ENCODE assay signal across 8 mouse cellular contexts in genomic region chr19:8921741-8922140, GRCm38 (mm10). TPM values are rescaled to one million over a fixed set of nuclear protein-coding genes. Genes with fewer than 3 reads are reported as not detected.
DNase-seq lines count a peak whose midpoint lies in the region; ATAC-seq and TF ChIP-seq lines count a peak whose summit lies in the region.

No protein-coding gene starts in this region.

- no peaks in the 10 kb centered on the region for H3K27me3 ChIP-seq in kidney, postnatal 0 days (ENCODE audit: insufficient read depth, low read length)
- H3K27me3 ChIP-seq in forebrain, embryonic 13.5 days = no peaks in the 10 kb centered on the region
- H3K27me3 ChIP-seq in intestine, postnatal 0 days (replicated peaks; ENCODE audit: control insufficient read depth, insufficient read depth, low read length) = no peaks in the 10 kb centered on the region
- H3K27me3 ChIP-seq in neural tube, embryonic 12.5 days (replicated peaks) = no peaks in the 10 kb centered on the region

- no peaks in the 10 kb centered on the region for H3K9me3 ChIP-seq in kidney, postnatal 0 days (replicated peaks; ENCODE audit: low read length)
- H3K9me3 ChIP-seq in forebrain, embryonic 13.5 days (replicated peaks) = no peaks in the 10 kb centered on the region
- H3K9me3 ChIP-seq in intestine, postnatal 0 days (ENCODE audit: control insufficient read depth) = no peaks in the 10 kb centered on the region
- H3K9me3 ChIP-seq in neural tube, embryonic 12.5 days = no peaks in the 10 kb centered on the region

- peaks cover 6% of the 10 kb centered on the region; the same call in 1 of the 2 replicates for H3K36me3 ChIP-seq in kidney, postnatal 0 days (ENCODE audit: insufficient read depth, low read length)
- H3K36me3 ChIP-seq in forebrain, embryonic 13.5 days (ENCODE audit: poor library complexity, severe bottlenecking) = peaks cover 20% of the 10 kb centered on the region
- H3K36me3 ChIP-seq in intestine, postnatal 0 days (ENCODE audit: control insufficient read depth, insufficient read depth) = peaks cover 22% of the 10 kb centered on the region; the same call in 1 of the 2 replicates
- H3K36me3 ChIP-seq in neural tube, embryonic 12.5 days = peaks cover 21% of the 10 kb centered on the region

- H3K4me1 ChIP-seq in kidney, postnatal 0 days (replicated peaks; ENCODE audit: insufficient read depth, low read length) = peaks cover 7% of the 10 kb centered on the region; the same call in 1 of the 2 replicates
- peaks cover 15% of the 10 kb centered on the region for H3K4me1 ChIP-seq in forebrain, embryonic 13.5 days
- H3K4me1 ChIP-seq in intestine, postnatal 0 days (replicated peaks; ENCODE audit: control insufficient read depth, insufficient read depth, low read length) = 0 out of 2 replicates have a peak, but pooled peaks cover 5% of the 10 kb centered on the region
- peaks cover 13% of the 10 kb centered on the region for H3K4me1 ChIP-seq in neural tube, embryonic 12.5 days

- no peak overlapping the region for H3K4me3 ChIP-seq in kidney, postnatal 0 days (replicated peaks; ENCODE audit: low read depth, low read length)
- H3K4me3 ChIP-seq in forebrain, embryonic 13.5 days = peak overlapping the region; percentile 80; the same call in 1 of the 2 replicates
- peak overlapping the region; percentile 80; the same call in 1 of the 2 replicates for H3K4me3 ChIP-seq in intestine, postnatal 0 days (ENCODE audit: low read depth, low read length)
- 0 out of 2 replicates have a peak overlapping the region, but pooled peaks have one; percentile 3 for H3K4me3 ChIP-seq in neural tube, embryonic 12.5 days

- ATAC-seq in kidney, postnatal 0 days (replicated peaks; ENCODE audit: low FRiP score, low read depth) = no peak
- ATAC-seq in forebrain, embryonic 13.5 days = no peak
- ATAC-seq in intestine, postnatal 0 days = no peak
- no peak for ATAC-seq in neural tube, embryonic 12.5 days (ENCODE audit: low FRiP score, low read depth)

- H3K27ac ChIP-seq in kidney, postnatal 0 days = no peak overlapping the region
- H3K27ac ChIP-seq in forebrain, embryonic 13.5 days = no peak overlapping the region
- H3K27ac ChIP-seq in intestine, postnatal 0 days (ENCODE audit: low read depth, low read length) = peak overlapping the region; percentile 92; the same call in 1 of the 2 replicates
- no peak overlapping the region for H3K27ac ChIP-seq in neural tube, embryonic 12.5 days

- H3K9ac ChIP-seq in kidney, postnatal 0 days (ENCODE audit: low read depth, low read length) = 0 out of 2 replicates have a peak overlapping the region, but pooled peaks have one; percentile 62
- H3K9ac ChIP-seq in forebrain, embryonic 13.5 days = no peak overlapping the region
- H3K9ac ChIP-seq in intestine, postnatal 0 days (ENCODE audit: low read depth, low read length) = no peak overlapping the region
- 0 out of 2 replicates have a peak overlapping the region, but pooled peaks have one; percentile 81 for H3K9ac ChIP-seq in neural tube, embryonic 12.5 days

- WGBS in kidney, postnatal 0 days = 74% methylated on average over 9 of the region's 9 CpGs
- 87% methylated on average over 9 of the region's 9 CpGs for WGBS in forebrain, embryonic 13.5 days
- 68% methylated on average over 9 of the region's 9 CpGs for WGBS in intestine, postnatal 0 days
- 86% methylated on average over 9 of the region's 9 CpGs for WGBS in neural tube, embryonic 12.5 days

- no peak overlapping the region; the same call in 1 of the 2 replicates for H3K4me2 ChIP-seq in kidney, postnatal 0 days (ENCODE audit: low read length)
- H3K4me2 ChIP-seq in forebrain, embryonic 13.5 days = peak overlapping the region; percentile 71
- H3K4me2 ChIP-seq in intestine, postnatal 0 days (replicated peaks; ENCODE audit: low read depth) = peak overlapping the region; percentile 83
- peak overlapping the region; percentile 71 for H3K4me2 ChIP-seq in neural tube, embryonic 12.5 days (replicated peaks)

- TF ChIP-seq CTCF in kidney, postnatal 0 days (IDR thresholded peaks at IDR 0.05; ENCODE audit: low read depth) = no peak
- TF ChIP-seq CTCF in intestine, postnatal 0 days (IDR thresholded peaks at IDR 0.05; ENCODE audit: low read depth) = no peak

- no peak for DNase-seq in kidney, postnatal 0 days (ENCODE audit: low spot score)
- DNase-seq in kidney, adult 8-10 months = no peak
- no peak for DNase-seq in right cerebral cortex, postnatal 36 days (ENCODE audit: low spot score in 2 of 2)
- no peak for DNase-seq in cerebellum, postnatal 4 days (ENCODE audit: low spot score in 2 of 2)
- no peak for DNase-seq in thymus, postnatal 25 days

RNA-seq across cellular contexts. Expression of gene B3gat3, which starts 1.6 kb away (rescaled TPM):
- 44.0 and 45.1 TPM in 2 replicates for polyA plus RNA-seq in kidney, postnatal 0 days (2015; fragmentation: Nextera tagmentation; extraction: Ambion mirVana)
- polyA plus RNA-seq in forebrain, embryonic 13.5 days (2015; fragmentation: Nextera tagmentation; extraction: Ambion mirVana) = 66.4 and 69.5 TPM in 2 replicates
- 36.6 and 37.5 TPM in 2 replicates for polyA plus RNA-seq in intestine, postnatal 0 days (2015; fragmentation: Nextera tagmentation; extraction: Ambion mirVana)
- 84.2 and 91.5 TPM in 2 replicates for polyA plus RNA-seq in neural tube, embryonic 12.5 days (2016; fragmentation: Nextera tagmentation; extraction: Ambion mirVana)

RNA-seq across cellular contexts. Expression of gene Rom1, which starts 7.4 kb away (rescaled TPM):
- polyA plus RNA-seq in kidney, postnatal 0 days (2015; fragmentation: Nextera tagmentation; extraction: Ambion mirVana) = 5.7 and 6.0 TPM in 2 replicates
- 1.2 and 1.3 TPM in 2 replicates for polyA plus RNA-seq in forebrain, embryonic 13.5 days (2015; fragmentation: Nextera tagmentation; extraction: Ambion mirVana)
- polyA plus RNA-seq in intestine, postnatal 0 days (2015; fragmentation: Nextera tagmentation; extraction: Ambion mirVana) = 6.3 and 6.7 TPM in 2 replicates
- 2.1 and 2.3 TPM in 2 replicates for polyA plus RNA-seq in neural tube, embryonic 12.5 days (2016; fragmentation: Nextera tagmentation; extraction: Ambion mirVana)

RNA-seq across cellular contexts. Expression of gene Eml3, which starts 7.6 kb away (rescaled TPM):
- polyA plus RNA-seq in kidney, postnatal 0 days (2015; fragmentation: Nextera tagmentation; extraction: Ambion mirVana) = 25.5 and 26.2 TPM in 2 replicates
- 8.9 and 9.6 TPM in 2 replicates for polyA plus RNA-seq in forebrain, embryonic 13.5 days (2015; fragmentation: Nextera tagmentation; extraction: Ambion mirVana)
- polyA plus RNA-seq in intestine, postnatal 0 days (2015; fragmentation: Nextera tagmentation; extraction: Ambion mirVana) = 12.0 and 13.6 TPM in 2 replicates
- polyA plus RNA-seq in neural tube, embryonic 12.5 days (2016; fragmentation: Nextera tagmentation; extraction: Ambion mirVana) = 14.1 and 14.3 TPM in 2 replicates

RNA-seq across cellular contexts. Expression of gene Mta2, which starts 19.9 kb away (rescaled TPM):
- polyA plus RNA-seq in kidney, postnatal 0 days (2015; fragmentation: Nextera tagmentation; extraction: Ambion mirVana) = 103 and 116 TPM in 2 replicates
- 178 and 180 TPM in 2 replicates for polyA plus RNA-seq in forebrain, embryonic 13.5 days (2015; fragmentation: Nextera tagmentation; extraction: Ambion mirVana)
- polyA plus RNA-seq in intestine, postnatal 0 days (2015; fragmentation: Nextera tagmentation; extraction: Ambion mirVana) = 53.1 and 54.1 TPM in 2 replicates
- polyA plus RNA-seq in neural tube, embryonic 12.5 days (2016; fragmentation: Nextera tagmentation; extraction: Ambion mirVana) = 175 and 177 TPM in 2 replicates

RNA-seq across cellular contexts. Expression of gene Ganab, which starts 23.9 kb away (rescaled TPM):
- polyA plus RNA-seq in kidney, postnatal 0 days (2015; fragmentation: Nextera tagmentation; extraction: Ambion mirVana) = 74.6 and 80.9 TPM in 2 replicates
- 83.6 and 91.5 TPM in 2 replicates for polyA plus RNA-seq in forebrain, embryonic 13.5 days (2015; fragmentation: Nextera tagmentation; extraction: Ambion mirVana)
- polyA plus RNA-seq in intestine, postnatal 0 days (2015; fragmentation: Nextera tagmentation; extraction: Ambion mirVana) = 41.4 and 42.3 TPM in 2 replicates
- 116 and 119 TPM in 2 replicates for polyA plus RNA-seq in neural tube, embryonic 12.5 days (2016; fragmentation: Nextera tagmentation; extraction: Ambion mirVana)

Comparison
In these comparisons a context has a peak if more than half of its experiments do, and no peak if none do; other contexts are left out.
1. H3K9ac ChIP-seq: peak in kidney, postnatal 0 days (single experiment) and neural tube, embryonic 12.5 days (single experiment); none in forebrain, embryonic 13.5 days (single experiment) and intestine, postnatal 0 days (single experiment).